Comparison of ENCODE assay signal across 11 mouse cellular contexts in the genomic region with DNA sequence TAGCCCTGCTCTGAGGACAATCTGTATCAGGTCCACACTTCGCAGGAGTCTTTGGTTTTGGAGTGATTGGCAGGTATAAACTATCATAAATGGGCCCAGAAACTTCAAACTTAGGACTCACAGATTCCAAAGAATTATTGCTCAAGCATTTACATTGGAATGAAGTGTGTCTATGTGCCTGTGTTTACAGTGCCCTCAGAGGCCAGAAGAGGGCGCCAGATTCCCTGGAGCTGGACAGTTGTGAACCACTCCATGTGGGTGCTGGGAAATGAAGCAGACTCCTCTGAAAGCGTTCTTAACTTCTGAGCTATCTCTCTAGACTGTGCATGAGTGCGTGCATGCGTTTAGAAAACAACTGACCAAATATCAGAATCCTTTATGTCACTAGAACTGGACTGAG. TPM values are rescaled to one million over a fixed set of nuclear protein-coding genes. Genes with fewer than 3 reads are reported as not detected.
DNase-seq lines count a peak whose midpoint lies in the region; ATAC-seq and TF ChIP-seq lines count a peak whose summit lies in the region.
"Had no signal": no experiment of that assay in that cellular context is flagged by ENCODE, and none has a peak within 500 bp of the region (broad histone marks: within the 10 kb centered on the region; RNA-seq: fewer than 3 reads in every experiment).

No protein-coding gene starts in this region.

- no peak overlapping the region for H3K27ac ChIP-seq in lung, postnatal 0 days (ENCODE audit: low read length)

- WGBS in lung, postnatal 0 days: 44% methylated on average over 5 of the region's 5 CpGs

- no peaks in the 10 kb centered on the region; the same call in 1 of the 2 replicates for H3K9me3 ChIP-seq in lung, postnatal 0 days (ENCODE audit: low read length)

- H3K36me3 ChIP-seq in lung, postnatal 0 days (ENCODE audit: insufficient read depth, low read length): no peaks in the 10 kb centered on the region

- H3K9ac ChIP-seq in lung, postnatal 0 days (replicated peaks; ENCODE audit: low read depth): no peak overlapping the region

- intact Hi-C loops in heart, postnatal 14 days (cut with DNase I): no loop called here

- no peak overlapping the region for H3K4me3 ChIP-seq in lung, postnatal 0 days (ENCODE audit: low read depth, low read length)

- H3K27me3 ChIP-seq in lung, postnatal 0 days (replicated peaks; ENCODE audit: insufficient read depth, low read length): no peaks in the 10 kb centered on the region

- peak; percentile 38 for TF ChIP-seq CTCF in lung, postnatal 0 days (IDR thresholded peaks at IDR 0.05)

- ATAC-seq in lung, postnatal 0 days: no peak
- ATAC-seq in erythroblast, adult 5-6 weeks (replicated peaks; ENCODE audit: low FRiP score, poor library complexity, severe bottlenecking): no peak

- H3K4me2 ChIP-seq in lung, postnatal 0 days (replicated peaks; ENCODE audit: low read depth, low read length): no peak overlapping the region

- TF ChIP-seq EP300 in lung, postnatal 0 days (IDR thresholded peaks at IDR 0.05): no peak

- DNase-seq in heart, postnatal 4 days: peak; percentile 9
- no peak for DNase-seq in heart, adult 11 months
- DNase-seq in lung, postnatal 0 days (ENCODE audit: low spot score): no peak
- DNase-seq in lung, adult 18-20 months: no peak
- peak; percentile 80 for DNase-seq in R1 (ENCODE audit: low read depth, low spot score)
- DNase-seq in embryo, embryonic 9.5 days (ENCODE audit: extremely low spot score): peak; percentile 39
- DNase-seq in heart, postnatal 14 days: no peak
- DNase-seq: gastrocnemius, postnatal 14 days had no signal

- H3K4me1 ChIP-seq in lung, postnatal 0 days (ENCODE audit: insufficient read depth, low read depth, low read length): no peaks in the 10 kb centered on the region

RNA-seq across cellular contexts. Expression of gene Piwil1, which starts 20.9 kb away (rescaled TPM):
- not detected for total RNA-seq in heart, postnatal 4 days (2021)
- not detected in 2 replicates for polyA plus RNA-seq in lung, postnatal 0 days (2015; fragmentation: Nextera tagmentation; extraction: Ambion mirVana)
- total RNA-seq in erythroblast, adult 5-6 weeks (2015; ENCODE audit: low replicate concordance): not detected in 2 replicates
- not detected in 2 replicates for total RNA-seq in erythroblast, adult 5-6 weeks (2017; ENCODE audit: low replicate concordance)
- total RNA-seq in heart, postnatal 14 days (2021): not detected
- total RNA-seq: megakaryocyte progenitor cell, adult 5-6 weeks had no signal
- polyA plus RNA-seq: embryonic facial prominence, embryonic 11.5 days had no signal

Comparison
In these comparisons a context has a peak if more than half of its experiments do, and no peak if none do; other contexts are left out.
1. DNase-seq: peak in heart, postnatal 4 days (single experiment), R1 (single experiment) and embryo, embryonic 9.5 days (single experiment); none in heart, adult 11 months (single experiment), lung, postnatal 0 days (single experiment), lung, adult 18-20 months (0 of 2) and heart, postnatal 14 days (0 of 2).